Mouse (Mus musculus) heart, adult 2 months (tissue): Measurements from ENCODE around the gene Bnc2.

Experiments
- CTCF ChIP-seq: fragments of 200-600 bp; IDR thresholded peaks from 2 replicates; pipeline ENCODE4 v1.8.1; 2022; ENCODE audit warnings: antibody characterized with exemption, mild to moderate bottlenecking, moderate library complexity
- EP300 ChIP-seq: fragments of 200-500 bp; IDR thresholded peaks from 2 replicates; pipeline ENCODE4 v1.6.1; 2011; ENCODE audit warnings: low read depth, low read length, control low read depth; ENCODE audit not compliant: insufficient read depth
- POLR2A ChIP-seq: fragments of 200-500 bp; IDR thresholded peaks from 2 replicates; pipeline ENCODE4 v1.6.1; 2011; ENCODE audit warnings: mild to moderate bottlenecking, low read depth, low read length, control low read depth; ENCODE audit not compliant: insufficient read depth

GRCm38 (mm10) chr4:84507551-84507950 is 167.5 kb downstream of the Bnc2 start:
- no peak for TF ChIP-seq EP300
- no peak for TF ChIP-seq CTCF
- TF ChIP-seq POLR2A = no peak
